Mouse (Mus musculus): ENCODE measurements around the gene Ifit1bl2.
"Not testable (repeated sequence)": the region's sequence is repeated elsewhere in the genome, so short reads cannot be mapped to it uniquely, and the experiment has no call there.

Ifit1bl2 gene

DNA sequence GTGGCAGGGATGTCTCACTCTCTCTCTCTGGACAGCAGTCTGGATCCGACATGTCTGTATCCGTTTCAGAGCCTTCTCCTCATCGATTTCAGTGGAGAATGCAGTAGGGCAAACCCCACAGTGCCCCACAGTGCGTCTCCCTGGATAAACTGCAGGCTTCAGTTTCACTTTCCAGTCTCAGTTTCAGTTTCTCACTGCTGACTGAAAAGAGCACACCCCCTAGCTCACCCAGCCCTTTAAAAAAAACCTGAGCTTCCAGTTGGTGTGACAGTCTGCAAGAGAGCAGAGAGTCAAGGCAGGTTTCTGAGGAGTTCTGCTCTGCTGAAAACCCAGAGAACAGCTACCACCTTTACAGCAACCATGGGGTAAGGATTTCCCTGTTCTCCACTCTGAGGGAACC is at the start of gene Ifit1bl2, which contains the start of gene Ifit1:
TSS of gene Ifit1bl2 (minus strand) at position 121 of the 400 bp plus-strand sequence.
TSS of gene Ifit1 (plus strand) at position 249 of the 400 bp plus-strand sequence.
- no peak for DNase-seq (ENCODE audit: low spot score in 2 of 2)

GRCm38 (mm10) chr19:34685530-34685929 is 45.0 kb upstream of the Ifit1bl2 start:
- DNase-seq (ENCODE audit: low spot score in 2 of 2) = no peak

DNA sequence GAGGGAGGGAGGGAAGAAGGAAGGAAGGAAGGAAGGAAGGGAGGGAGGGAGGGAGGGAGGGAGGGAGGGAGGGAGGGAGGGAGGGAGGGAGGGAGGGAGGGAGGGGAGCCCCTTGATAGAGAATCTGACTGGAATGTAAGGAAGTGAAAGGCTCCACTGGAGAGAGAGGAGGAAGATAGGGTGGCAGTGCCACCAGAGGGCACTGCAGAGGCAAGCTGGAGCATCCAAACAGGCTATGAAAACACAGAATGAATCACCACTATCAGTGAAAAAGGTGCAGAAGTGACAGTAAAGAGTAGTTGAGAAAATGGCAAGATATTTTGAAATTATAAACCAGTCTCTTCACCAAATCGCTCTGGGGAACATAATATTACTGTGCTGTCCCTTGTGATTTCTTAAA is 44.3 kb upstream of the Ifit1bl2 start:
- peak in 1 of 2 experiments; percentile 36 for DNase-seq (ENCODE audit: low spot score in 2 of 2)

DNA sequence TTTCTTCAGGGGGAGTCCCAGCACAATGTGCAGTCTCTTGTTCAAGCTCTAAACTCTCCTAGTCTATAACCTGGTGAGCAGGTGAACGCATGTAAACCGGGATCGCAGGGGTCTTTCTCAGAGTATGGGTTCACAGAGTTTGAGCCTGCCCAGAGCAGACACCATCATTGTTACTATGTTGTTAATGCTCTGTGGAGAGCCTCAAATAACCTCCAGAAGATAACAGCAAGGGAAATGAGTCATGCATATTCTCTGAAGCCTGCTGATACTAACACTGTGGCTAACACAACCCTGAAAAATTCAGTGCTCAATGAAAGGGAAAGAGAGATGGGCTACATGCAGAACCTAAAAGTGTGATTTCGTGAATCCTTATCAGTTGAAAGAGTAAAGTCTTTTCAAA is 37.9 kb upstream of the Ifit1bl2 start:
- DNase-seq (ENCODE audit: low spot score in 2 of 2) = no peak

DNA sequence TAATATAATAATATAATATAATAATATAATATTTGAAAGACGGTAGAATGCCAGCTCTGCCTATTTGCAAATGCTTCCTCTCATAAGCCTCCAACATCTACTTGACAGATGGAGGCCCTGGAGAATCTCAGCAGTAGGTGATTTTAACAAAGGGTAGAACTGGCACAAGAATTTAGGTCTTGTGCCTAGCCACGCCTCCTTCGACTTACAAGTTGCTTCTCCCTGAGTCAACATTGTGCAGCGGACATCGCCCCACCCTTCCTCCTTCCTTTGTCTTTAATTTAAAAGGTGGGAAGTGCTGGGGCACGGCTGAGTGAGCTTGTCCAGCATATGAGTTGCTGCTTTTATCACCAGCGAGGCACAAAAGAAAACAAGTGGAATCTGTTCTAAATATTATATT is 32.9 kb upstream of the Ifit1bl2 start:
- no peak for DNase-seq (ENCODE audit: low spot score in 2 of 2)

DNA sequence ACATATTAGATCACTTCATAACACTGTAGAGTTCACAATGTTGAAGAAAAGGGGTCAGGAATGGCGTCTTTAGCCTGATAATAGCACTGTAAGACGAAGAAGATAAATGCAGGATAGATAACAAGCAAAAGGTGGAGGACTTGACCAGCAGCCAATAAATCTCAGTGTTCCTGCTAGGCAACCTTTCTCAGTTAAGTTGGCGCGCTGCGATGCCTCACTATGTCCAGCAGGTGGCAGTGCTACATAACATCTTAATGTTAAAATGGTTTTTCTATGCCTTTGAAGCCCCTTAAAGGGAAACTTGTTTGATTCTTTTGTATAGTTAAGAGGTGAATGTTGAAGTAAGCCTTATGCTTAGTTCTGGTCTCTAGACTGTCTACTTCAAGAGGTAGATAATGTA is 25.6 kb upstream of the Ifit1bl2 start:
- DNase-seq (ENCODE audit: low spot score in 2 of 2) = peak; percentile 66 to 78

DNA sequence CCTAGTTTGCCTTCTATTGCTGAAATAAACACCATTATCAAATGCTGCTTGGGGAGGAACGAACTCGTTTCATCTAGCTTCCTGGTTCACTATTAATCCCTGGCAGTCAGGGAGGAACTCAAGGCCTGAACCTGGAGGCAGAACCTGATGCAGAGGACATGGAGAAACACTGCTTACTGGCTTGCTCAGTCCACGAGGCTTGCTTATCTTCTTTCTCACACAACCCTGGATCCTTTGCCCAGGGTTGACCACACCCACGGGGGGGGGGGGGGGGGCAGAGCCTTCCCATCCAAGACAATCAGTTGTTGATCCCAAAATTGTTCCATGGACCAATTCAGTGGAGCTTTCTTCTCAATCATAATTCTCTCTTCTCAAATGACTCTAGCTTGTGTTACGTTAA is 22.2 kb upstream of the Ifit1bl2 start:
- no peak for DNase-seq (ENCODE audit: low spot score in 2 of 2)

GRCm38 (mm10) chr19:34662067-34662507 is 21.5 kb upstream of the Ifit1bl2 start:
- peak in 1 of 2 experiments; percentile 15 for DNase-seq (ENCODE audit: low spot score in 2 of 2)

DNA sequence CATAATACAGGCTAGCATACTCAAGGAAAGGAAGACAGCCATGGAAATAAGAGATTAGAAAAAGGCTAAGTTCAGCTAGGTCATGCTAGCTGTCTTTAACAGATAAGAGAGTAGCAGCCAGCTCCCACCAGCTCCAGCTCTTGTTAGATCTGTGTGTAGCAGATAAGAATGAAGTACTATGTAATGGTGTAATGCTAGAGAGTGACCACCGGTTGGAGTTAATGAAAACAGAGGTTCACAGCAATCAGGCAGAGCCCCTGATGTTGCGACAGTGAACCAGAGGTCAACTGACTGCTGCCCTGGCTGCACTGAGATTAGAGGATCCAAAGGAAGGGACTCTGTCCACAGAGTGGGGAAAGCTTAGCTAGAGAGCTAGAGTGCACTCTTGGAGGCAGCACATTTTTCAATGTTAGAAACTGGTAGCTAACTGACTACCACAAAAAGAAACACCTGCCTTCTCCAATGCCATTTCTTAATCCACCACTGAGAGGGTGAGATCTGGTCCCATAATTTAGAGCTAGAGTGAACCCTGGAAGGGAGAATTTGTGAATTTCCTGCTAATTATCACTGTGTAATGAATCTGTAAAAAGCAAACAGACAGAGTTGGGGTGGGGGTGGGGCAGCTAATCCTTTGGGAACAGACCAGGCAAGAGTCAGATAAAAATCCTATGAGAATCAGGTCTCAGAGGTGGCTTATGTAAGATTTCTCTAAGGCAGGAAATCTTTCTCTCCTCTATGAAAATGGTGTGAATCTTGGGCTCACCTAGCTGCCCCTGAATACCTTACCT is 16.2 kb upstream of the Ifit1bl2 start:
- no peak for DNase-seq (ENCODE audit: low spot score in 2 of 2)

- DNase-seq (ENCODE audit: low spot score in 2 of 2) = no peak
Measured at GRCm38 (mm10) chr19:34655227-34655805, 14.8 kb upstream of the Ifit1bl2 start.

GRCm38 (mm10) chr19:34650997-34651396 is 10.5 kb upstream of the Ifit1bl2 start:
- DNase-seq (ENCODE audit: low spot score in 2 of 2) = no peak

DNA sequence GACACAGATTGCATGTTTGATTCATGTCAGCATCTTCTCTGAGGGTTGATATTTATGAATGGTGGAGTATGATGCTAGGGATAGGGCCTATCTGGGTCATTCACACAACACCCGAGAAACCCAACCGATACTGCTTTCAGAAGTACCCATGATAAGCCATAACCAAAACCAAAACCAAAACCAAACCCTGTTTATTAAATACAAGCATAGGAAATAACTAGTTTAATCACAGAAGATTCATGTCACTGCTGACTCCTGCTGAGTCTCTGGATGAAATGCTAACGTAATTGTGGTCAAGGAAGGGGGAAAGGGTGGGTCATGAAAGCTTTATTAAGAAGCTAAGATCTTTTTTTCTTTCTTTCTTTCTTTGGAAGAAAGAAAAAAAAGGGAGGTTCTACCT is 9.7 kb upstream of the Ifit1bl2 start:
- DNase-seq (ENCODE audit: low spot score in 2 of 2) = no peak

DNA sequence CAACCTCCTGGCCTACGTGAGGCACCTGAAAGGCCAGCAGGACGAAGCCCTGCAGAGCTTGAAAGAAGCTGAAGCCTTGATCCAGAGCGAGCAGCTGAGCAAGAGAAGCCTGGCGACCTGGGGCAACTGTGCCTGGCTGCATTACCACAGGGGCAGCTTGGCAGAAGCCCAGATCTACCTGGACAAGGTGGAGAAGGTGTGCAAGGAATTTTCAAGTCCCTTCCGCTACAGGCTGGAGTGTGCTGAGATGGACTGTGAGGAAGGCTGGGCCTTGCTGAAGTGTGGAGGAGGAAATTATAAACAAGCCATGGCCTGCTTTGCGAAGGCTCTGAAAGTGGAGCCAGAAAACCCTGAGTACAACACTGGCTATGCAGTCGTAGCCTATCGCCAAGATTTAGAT is 7.1 kb upstream of the Ifit1bl2 start:
- DNase-seq (ENCODE audit: low spot score in 2 of 2) = not testable (repeated sequence)

GRCm38 (mm10) chr19:34642616-34643015 is 2.1 kb upstream of the Ifit1bl2 start:
- DNase-seq (ENCODE audit: low spot score in 2 of 2) = no peak

- peak in 1 of 2 experiments; percentile 29 for DNase-seq (ENCODE audit: low spot score in 2 of 2)
Measured at GRCm38 (mm10) chr19:34636933-34637557, 3.5 kb downstream of the Ifit1bl2 start.

GRCm38 (mm10) chr19:34633484-34633883 is 7.1 kb downstream of the Ifit1bl2 start:
- no peak for DNase-seq (ENCODE audit: low spot score in 2 of 2)

DNA sequence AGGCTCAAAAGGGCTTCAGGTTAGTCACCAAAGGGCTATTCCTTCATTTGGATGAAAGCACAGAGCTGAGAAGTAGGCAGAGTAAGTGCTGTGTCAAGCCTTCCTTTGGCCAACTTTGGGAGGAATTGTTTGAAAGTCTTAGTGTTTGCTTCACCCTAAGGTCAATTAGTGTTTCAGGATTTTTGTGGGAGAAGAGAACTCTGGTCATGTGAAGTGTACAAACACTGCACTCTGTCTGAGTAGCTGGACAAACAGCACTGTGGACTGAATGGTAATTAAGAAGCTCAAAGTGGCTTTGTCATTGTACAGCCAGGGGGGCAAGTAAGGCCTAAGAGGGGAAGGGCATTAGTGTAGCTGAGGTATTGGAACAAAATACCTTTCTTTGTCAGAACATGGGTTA is 9.1 kb downstream of the Ifit1bl2 start:
- DNase-seq (ENCODE audit: low spot score in 2 of 2) = no peak

GRCm38 (mm10) chr19:34627496-34627895 is 13.0 kb downstream of the Ifit1bl2 start:
- no peak for DNase-seq (ENCODE audit: low spot score in 2 of 2)

GRCm38 (mm10) chr19:34624663-34625062 is 15.9 kb downstream of the Ifit1bl2 start:
- DNase-seq (ENCODE audit: low spot score in 2 of 2) = no peak

- DNase-seq (ENCODE audit: low spot score in 2 of 2) = no peak
Measured at GRCm38 (mm10) chr19:34623781-34624180, 16.8 kb downstream of the Ifit1bl2 start.

DNA sequence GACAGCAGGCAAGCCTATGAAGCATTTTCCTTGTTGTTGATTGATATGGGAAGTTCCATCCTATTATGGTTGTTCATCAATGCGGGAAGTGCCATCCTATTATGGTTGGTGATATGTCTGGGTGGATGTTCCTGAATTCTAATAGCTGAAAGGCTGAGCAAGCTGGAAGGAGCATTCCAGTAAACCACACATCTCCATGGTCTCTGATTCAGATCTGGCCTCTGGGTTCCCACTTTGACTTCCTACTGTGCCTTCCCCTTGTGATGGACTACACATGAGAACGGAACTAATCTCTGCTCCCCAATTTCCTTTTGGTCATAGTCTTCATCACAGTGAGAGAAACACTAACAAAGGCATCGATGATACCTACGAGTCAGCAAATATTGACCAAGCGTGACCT is 19.7 kb downstream of the Ifit1bl2 start:
- DNase-seq (ENCODE audit: low spot score in 2 of 2) = no peak

DNA sequence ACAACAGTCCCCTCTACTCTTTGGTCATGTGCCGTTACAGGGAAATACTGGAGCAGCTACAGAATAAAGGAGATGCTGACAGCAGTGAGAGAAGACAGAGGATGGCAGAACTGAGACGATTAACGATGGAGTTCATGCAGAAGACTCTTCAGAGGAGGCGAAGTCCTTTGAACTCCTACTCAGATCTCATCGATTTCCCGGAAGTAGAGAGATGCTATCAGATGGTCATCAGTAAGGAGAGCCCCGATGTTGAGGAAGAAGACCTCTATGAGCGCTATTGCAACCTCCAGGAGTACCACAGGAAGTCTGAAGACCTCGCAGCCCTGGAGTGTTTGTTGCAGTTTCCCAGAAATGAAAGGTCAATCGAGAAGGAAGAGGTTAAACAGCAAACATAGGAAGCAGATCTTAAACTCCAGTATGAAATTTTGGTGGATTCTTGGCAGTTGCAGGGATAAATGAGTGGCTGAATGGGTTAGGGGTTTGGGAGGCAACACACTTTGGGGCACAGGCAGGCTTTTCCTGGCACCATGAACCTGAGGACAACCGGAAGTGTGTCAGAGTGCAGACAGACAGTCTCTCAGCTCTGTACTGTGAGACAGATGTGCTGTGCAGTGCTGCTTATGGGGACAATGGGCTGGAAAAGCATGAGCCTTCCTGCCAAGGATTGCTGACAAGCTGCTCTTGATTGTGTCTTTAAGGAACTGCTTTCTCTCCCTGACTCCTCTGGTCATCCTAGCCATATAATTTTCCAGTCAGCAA is 28.1 kb downstream of the Ifit1bl2 start:
- not testable (repeated sequence) for DNase-seq (ENCODE audit: low spot score in 2 of 2)
